Mouse (Mus musculus) C2C12 (cell line): ENCODE results near the gene Pitpna. TPM values are rescaled to one million over a fixed set of nuclear protein-coding genes. Genes with fewer than 3 reads are reported as not detected.
A peak's percentile ranks its signal among the peaks of the same experiment; 100 is the strongest.

Source experiments
- H3K27me3 ChIP-seq: one replicate; pipeline ENCODE4 v1.6.1; 2011; ENCODE audit not compliant: control insufficient read depth, insufficient read depth, insufficient read length
- H3K36me3 ChIP-seq: one replicate; pipeline ENCODE4 v1.6.1; 2011; ENCODE audit not compliant: control insufficient read depth, insufficient read depth
- H3K4me3 ChIP-seq: one replicate; pipeline ENCODE4 v1.5.1; 2011; ENCODE audit warnings: mild to moderate bottlenecking, control low read depth; ENCODE audit not compliant: poor library complexity, insufficient read depth, severe bottlenecking
- H3K79me2 ChIP-seq: one replicate; pipeline ENCODE4 v1.6.1; 2011; ENCODE audit not compliant: control insufficient read depth, insufficient read depth
- H3K79me3 ChIP-seq: one replicate; pipeline ENCODE4 v1.6.1; 2011; ENCODE audit warnings: low read depth, control low read depth
- H3ac ChIP-seq: one replicate; pipeline ENCODE3; 2011; ENCODE audit warnings: low read depth; ENCODE audit not compliant: control insufficient read depth, insufficient read length
- CEBPB ChIP-seq: IDR thresholded peaks from one replicate; pipeline ENCODE4 v1.6.1; 2011; ENCODE audit warnings: low read depth, mild to moderate bottlenecking, control low read depth, moderate library complexity
- CTCF ChIP-seq: IDR thresholded peaks from one replicate; pipeline ENCODE4 v1.5.1; 2011; ENCODE audit not compliant: control insufficient read depth, insufficient read depth, insufficient read length
- FOSL1 ChIP-seq: IDR thresholded peaks from one replicate; pipeline ENCODE4 v1.8.0; 2011; ENCODE audit warnings: mild to moderate bottlenecking, low read length; ENCODE audit not compliant: poor library complexity, insufficient read depth, severe bottlenecking
- MAX ChIP-seq: IDR thresholded peaks from one replicate; pipeline ENCODE4 v1.6.1; 2011; ENCODE audit warnings: mild to moderate bottlenecking, control low read depth
- MYOD1 ChIP-seq: IDR thresholded peaks from one replicate; pipeline ENCODE4 v1.6.1; 2011; ENCODE audit warnings: low read depth; ENCODE audit not compliant: control insufficient read depth, insufficient read length
- MYOG ChIP-seq: IDR thresholded peaks from one replicate; pipeline ENCODE4 v1.6.1; 2011; ENCODE audit not compliant: control insufficient read depth, insufficient read length; ENCODE audit errors: extremely low read depth
- USF1 ChIP-seq: IDR thresholded peaks from one replicate; pipeline ENCODE4 v1.6.1; 2011; ENCODE audit warnings: low read depth, mild to moderate bottlenecking, control low read depth, moderate library complexity
- polyA plus RNA-seq: library from polyadenylated mRNA; unstranded; fragments of >200 nt; fragmentation: generic; extraction: Trizol; gene quantifications from one replicate; pipeline ENCODE4 v1.2.1, GENCODE M21; 2012; ENCODE audit warnings: missing spikeins

Pitpna gene
- polyA plus RNA-seq, 1 experiment, result 118 TPM

DNA sequence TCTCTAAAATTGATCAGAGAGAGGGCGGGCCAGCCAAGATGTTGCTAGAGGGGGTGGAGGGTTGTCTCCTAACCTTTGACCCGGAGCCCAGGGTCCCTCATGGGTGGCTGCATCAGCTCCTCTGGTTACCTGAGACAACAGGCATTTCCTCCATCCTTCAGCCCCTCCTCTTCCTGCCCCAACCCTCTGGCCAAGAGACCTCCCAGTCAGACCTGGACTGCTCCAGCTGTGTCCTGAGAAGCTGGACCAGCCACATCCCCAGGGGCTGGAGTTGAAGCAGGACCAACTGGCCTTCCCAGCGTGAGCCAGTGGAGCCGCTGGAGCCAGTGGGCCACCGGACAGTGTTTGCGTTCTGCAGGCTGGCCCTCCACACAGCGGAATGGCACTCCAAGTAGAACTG, 62.4 kb downstream of the Pitpna start, which contains the start of gene Myo1c:
Gene Myo1c, plus strand, starts transcription at position 194 of the 400 bp plus-strand sequence.
- TF ChIP-seq CTCF (no peak), MYOG (no peak), FOSL1 (no peak), MAX (no peak), MYOD1 (no peak), USF1 (no peak), CEBPB (no peak)
- Histone ChIP-seq H3K79me3 (peaks cover 12% of the 10 kb centered on the region), H3K36me3 (no peaks in the 10 kb centered on the region), H3ac (peak within 1 kb of the TSS; percentile 39), H3K27me3 (no peaks in the 10 kb centered on the region), H3K4me3 (peak within 1 kb of the TSS; percentile 88), H3K79me2 (peaks cover 29% of the 10 kb centered on the region)

GRCm38 (mm10) chr11:75650958-75651425, 63.1 kb downstream of the Pitpna start:
- TF ChIP-seq MYOD1 (no peak), CTCF (no peak), FOSL1 (no peak), MYOG (no peak), MAX (no peak), CEBPB (no peak), USF1 (no peak)
- Histone ChIP-seq H3K4me3 (peak overlapping the region; percentile 88), H3ac (peak overlapping the region; percentile 39), H3K79me3 (peaks cover 12% of the 10 kb centered on the region), H3K79me2 (peaks cover 34% of the 10 kb centered on the region), H3K36me3 (no peaks in the 10 kb centered on the region), H3K27me3 (no peaks in the 10 kb centered on the region)

DNA sequence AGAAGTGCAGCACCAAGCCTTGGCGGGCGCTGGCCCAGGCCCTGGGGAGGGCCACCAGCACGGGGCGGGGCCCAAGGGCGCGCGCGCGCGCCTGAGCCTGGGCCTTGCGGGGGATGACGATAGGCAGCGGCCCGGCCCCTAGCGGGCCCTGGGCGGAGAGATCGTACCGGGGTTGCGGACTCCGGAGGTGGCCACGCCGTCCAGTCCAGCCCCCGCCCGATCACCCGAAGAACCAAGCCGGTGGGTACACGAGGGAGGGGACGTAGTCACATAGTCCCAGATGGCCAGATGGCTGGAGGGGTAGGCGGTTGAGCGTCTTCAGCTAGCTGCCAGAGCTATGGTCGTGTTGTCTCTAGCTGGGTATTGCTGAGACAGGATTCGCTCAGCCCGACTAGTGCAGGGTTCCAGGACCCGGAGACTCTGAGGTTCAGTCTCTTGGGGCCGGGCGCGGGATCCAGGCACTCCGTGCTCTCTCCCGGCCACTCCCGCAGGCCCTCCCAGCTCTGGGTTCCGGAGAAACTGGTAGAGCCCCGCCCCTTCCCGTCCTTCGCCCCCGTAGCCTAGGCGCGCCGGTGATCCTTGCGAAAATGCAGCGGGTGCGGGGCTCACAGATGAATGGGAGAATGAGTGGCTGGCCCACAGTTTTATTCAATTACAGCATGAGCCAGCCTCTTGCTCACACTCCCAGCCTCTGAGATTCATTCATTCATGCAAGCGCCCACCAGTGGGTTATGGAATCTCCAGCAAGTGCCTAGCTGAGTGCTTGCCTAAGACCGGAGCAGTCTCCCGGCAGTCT, 63.7 kb downstream of the Pitpna start:
- Histone ChIP-seq H3K27me3 (no peaks in the 10 kb centered on the region), H3K36me3 (no peaks in the 10 kb centered on the region), H3ac (peak overlapping the region; percentile 84), H3K79me3 (peaks cover 17% of the 10 kb centered on the region), H3K4me3 (peak overlapping the region; percentile 88), H3K79me2 (peaks cover 40% of the 10 kb centered on the region)
- TF ChIP-seq USF1 (no peak), MYOD1 (no peak), CEBPB (no peak), MAX (no peak), FOSL1 (no peak), MYOG (no peak), CTCF (no peak)

- Histone ChIP-seq H3K27me3 (no peaks in the 10 kb centered on the region), H3K4me3 (peak overlapping the region; percentile 88), H3ac (peak overlapping the region; percentile 84), H3K79me3 (peaks cover 24% of the 10 kb centered on the region), H3K79me2 (peaks cover 48% of the 10 kb centered on the region), H3K36me3 (peaks cover 6% of the 10 kb centered on the region)
- TF ChIP-seq MYOG (no peak), CEBPB (no peak), USF1 (no peak), MAX (peak; percentile 39)
These were observed 64.5 kb downstream of the Pitpna start for GRCm38 (mm10) chr11:75652222-75652941.

- Histone ChIP-seq H3ac (peak overlapping the region; percentile 49), H3K27me3 (no peaks in the 10 kb centered on the region), H3K4me3 (peak overlapping the region; percentile 88), H3K79me2 (peaks cover 55% of the 10 kb centered on the region), H3K79me3 (peaks cover 31% of the 10 kb centered on the region), H3K36me3 (peaks cover 12% of the 10 kb centered on the region)
- TF ChIP-seq CTCF (no peak), USF1 (no peak), CEBPB (no peak), MAX (no peak)
These were observed 65.2 kb downstream of the Pitpna start for GRCm38 (mm10) chr11:75652942-75653684.
